Comparison of ENCODE assay signal across 25 mouse cellular contexts in the genomic region with DNA sequence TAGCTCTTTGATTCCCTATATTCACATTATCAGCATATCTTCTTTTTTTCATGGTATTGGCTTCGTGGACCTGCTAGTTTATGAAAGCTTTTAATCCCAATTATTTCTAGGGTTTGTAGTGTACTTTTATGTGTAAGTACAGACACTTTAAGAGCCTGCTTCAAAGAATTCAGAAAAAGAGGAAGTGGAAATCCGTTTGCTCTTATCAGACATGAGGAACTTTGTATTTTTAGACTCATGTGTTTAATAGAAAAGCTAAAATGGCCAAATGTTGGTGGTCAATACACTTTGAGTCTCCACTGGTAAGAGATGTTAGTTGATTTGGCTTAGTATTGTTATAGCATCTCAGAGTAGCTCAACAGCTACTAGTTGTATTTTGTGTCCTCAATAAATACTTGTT.
DNase-seq lines count a peak whose midpoint lies in the region; ATAC-seq and TF ChIP-seq lines count a peak whose summit lies in the region.
"Had no signal": no experiment of that assay in that cellular context is flagged by ENCODE, and none has a peak within 500 bp of the region (broad histone marks: within the 10 kb centered on the region; RNA-seq: fewer than 3 reads in every experiment).

No protein-coding gene starts in this region.

- peak overlapping the region; percentile 86 for H3K27ac ChIP-seq in MEL (ENCODE audit: control insufficient read depth, low read depth, low read length)
- no peak overlapping the region for H3K27ac ChIP-seq in left cerebral cortex, adult 2 months
- H3K27ac ChIP-seq: embryonic facial prominence, embryonic 13.5 days; embryonic facial prominence, embryonic 15.5 days; forebrain, embryonic 10.5 days; forebrain, embryonic 12.5 days had no signal

- intact Hi-C loops in heart, postnatal 10 days (cut with DNase I), result no loop called here
- intact Hi-C loops in left cerebral cortex, adult 2 months (cut with DNase I), result no loop called here

- peaks cover 0 to 40% of the 10 kb centered on the region in 2 experiments; a peak in 2 of 4 replicates for H3K36me3 ChIP-seq in MEL (ENCODE audit: control insufficient read depth in 1 of 2, insufficient read depth in 2 of 2, low read length in 2 of 2)
- H3K36me3 ChIP-seq: embryonic facial prominence, embryonic 13.5 days; embryonic facial prominence, embryonic 15.5 days; forebrain, embryonic 10.5 days; forebrain, embryonic 12.5 days had no signal

- no peak for TF ChIP-seq RAD21 in MEL (IDR thresholded peaks at IDR 0.05; ENCODE audit: low read depth, low read length)

- H3K9me3 ChIP-seq in MEL (replicated peaks; ENCODE audit: insufficient read depth, low read length), result no peaks in the 10 kb centered on the region
- H3K9me3 ChIP-seq: embryonic facial prominence, embryonic 13.5 days; embryonic facial prominence, embryonic 15.5 days; forebrain, embryonic 10.5 days; forebrain, embryonic 12.5 days had no signal

- no peaks in the 10 kb centered on the region for H3K79me2 ChIP-seq in MEL (ENCODE audit: control insufficient read depth, insufficient read depth, low read length, poor library complexity)

- no peak for TF ChIP-seq CTCF in MEL (IDR thresholded peaks at IDR 0.05 in 2 of 3, conservative IDR thresholded peaks at IDR 0.05 in 1 of 3; ENCODE audit: control insufficient read depth in 1 of 3, insufficient read depth in 1 of 3, low read depth in 2 of 3, low read length in 3 of 3, poor library complexity in 1 of 3, severe bottlenecking in 1 of 3)
- TF ChIP-seq CTCF in left cerebral cortex, adult 2 months (IDR thresholded peaks at IDR 0.05), result no peak

- peak overlapping the region; percentile 22; the same call in 1 of the 2 replicates for H3K9ac ChIP-seq in MEL (ENCODE audit: control insufficient read depth, low read depth, low read length, poor library complexity, severe bottlenecking)
- H3K9ac ChIP-seq: embryonic facial prominence, embryonic 13.5 days; embryonic facial prominence, embryonic 15.5 days; forebrain, embryonic 12.5 days had no signal

- peak; percentile 81 to 82 for TF ChIP-seq EP300 in MEL (IDR thresholded peaks at IDR 0.05; ENCODE audit: low read depth in 1 of 2, low read length in 2 of 2)

- DNase-seq in 416B (ENCODE audit: low read depth) (peak; percentile 0), MEL (ENCODE audit: low read depth, low spot score) (peak; percentile 75)
- no peak for DNase-seq in heart, postnatal 10 days
- no peak for DNase-seq in left cerebral cortex, adult 2 months (ENCODE audit: extremely low spot score in 1 of 2, low spot score in 2 of 2)
- no peak for DNase-seq in right cerebral cortex, postnatal 10 days (ENCODE audit: low spot score in 2 of 2)
- no peak for DNase-seq in adrenal gland, postnatal 25 days
- DNase-seq: adrenal gland, adult 8-10 months; adrenal gland, postnatal 14 days; cerebellum, adult 11 months; cerebellum, adult 18-20 months; cerebellum, adult 9-10 months; cerebellum, postnatal 10 days; cerebellum, postnatal 25 days; embryo, embryonic 11 days had no signal

- no peak overlapping the region for H3K4me3 ChIP-seq in MEL (ENCODE audit: control insufficient read depth in 1 of 2, insufficient read depth in 1 of 2, low read depth in 2 of 2, low read length in 2 of 2)
- no peak overlapping the region for H3K4me3 ChIP-seq in left cerebral cortex, adult 2 months
- H3K4me3 ChIP-seq: embryonic facial prominence, embryonic 13.5 days; embryonic facial prominence, embryonic 15.5 days; erythroblast, embryonic 14.5 days; forebrain, embryonic 10.5 days; forebrain, embryonic 12.5 days had no signal

- ATAC-seq in common myeloid progenitor, adult 5-6 weeks (replicated peaks; ENCODE audit: low read depth, poor library complexity, severe bottlenecking), result peak; percentile 85
- ATAC-seq in hematopoietic stem cell, adult 5-6 weeks (replicated peaks in 1 of 2; ENCODE audit: insufficient read depth in 1 of 2, low FRiP score in 2 of 2, low TSS enrichment in 1 of 2, low read depth in 1 of 2, poor library complexity in 2 of 2, severe bottlenecking in 2 of 2), result peak; percentile 58 to 71
- ATAC-seq: activated CD4-positive, CD25-positive, alpha-beta regulatory T cell, adult 4 months; forebrain, embryonic 14.5 days; forebrain, embryonic 16.5 days; Patski had no signal

- H3K27me3 ChIP-seq in MEL (ENCODE audit: control insufficient read depth in 1 of 2, insufficient read depth in 2 of 2, low read length in 2 of 2), result no peaks in the 10 kb centered on the region
- H3K27me3 ChIP-seq: embryonic facial prominence, embryonic 13.5 days; embryonic facial prominence, embryonic 15.5 days; forebrain, embryonic 12.5 days; Patski had no signal

- no peak for TF ChIP-seq POLR2A in MEL (IDR thresholded peaks at IDR 0.05; ENCODE audit: control insufficient read depth in 1 of 2, insufficient read depth in 1 of 2, low read depth in 1 of 2, low read length in 2 of 2, poor library complexity in 1 of 2)

- H3K4me1 ChIP-seq in MEL (ENCODE audit: control insufficient read depth in 1 of 2, insufficient read depth in 2 of 2, low read length in 2 of 2), result peaks cover 10 to 21% of the 10 kb centered on the region in 2 experiments
- H3K4me1 ChIP-seq: embryonic facial prominence, embryonic 13.5 days; embryonic facial prominence, embryonic 15.5 days; forebrain, embryonic 10.5 days; forebrain, embryonic 12.5 days had no signal

TF ChIP-seq in MEL, 35 proteins besides CTCF, POLR2A, EP300 and RAD21:
- TF ChIP-seq MEF2A (IDR thresholded peaks at IDR 0.05; ENCODE audit: extremely low read depth, insufficient replicate concordance, low read depth, low read length, poor library complexity, severe bottlenecking), result peak; percentile 56; the same call in 1 of the 2 replicates
- peak; percentile 58; the same call in 1 of the 2 replicates for TF ChIP-seq MYB (IDR thresholded peaks at IDR 0.05; ENCODE audit: low read depth, low read length)
- TF ChIP-seq SIN3A (IDR thresholded peaks at IDR 0.05; ENCODE audit: low read length), result no peak
- TF ChIP-seq ETS1 (IDR thresholded peaks at IDR 0.05; ENCODE audit: low read depth, low read length), result peak; percentile 48; the same call in 1 of the 2 replicates
- peak; percentile 89 for TF ChIP-seq GATA1 (IDR thresholded peaks at IDR 0.05; ENCODE audit: low read depth, low read length)
- TF ChIP-seq MYC (IDR thresholded peaks at IDR 0.05; ENCODE audit: low read depth, low read length), result peak; percentile 77; the same call in 1 of the 2 replicates
TF ChIP-seq in MEL: peak in this region for 5.

Comparison
In these comparisons a context has a peak if more than half of its experiments do, and no peak if none do; other contexts are left out.
1. DNase-seq: peak in 416B (single experiment) and MEL (single experiment); none in heart, postnatal 10 days (0 of 2), left cerebral cortex, adult 2 months (0 of 2), right cerebral cortex, postnatal 10 days (0 of 2) and adrenal gland, postnatal 25 days (single experiment).